Mouse (Mus musculus) hindbrain, embryonic 10.5 days (tissue): ENCODE results near the gene Pmm2. TPM values are rescaled to one million over a fixed set of nuclear protein-coding genes. Genes with fewer than 3 reads are reported as not detected.
A peak's percentile ranks its signal among the peaks of the same experiment; 100 is the strongest.

Source experiments
- DNase-seq: peaks from one replicate; pipeline ENCODE4 v3.0.0-alpha.2; 2017; ENCODE audit warnings: low spot score
- H3K27ac ChIP-seq: fragments of 300-500 bp; sonication (generic); 2 replicates; pipeline ENCODE4 v1.5.1; 2016; ENCODE audit warnings: mild to moderate bottlenecking, moderate library complexity
- H3K27me3 ChIP-seq: fragments of 300-500 bp; sonication (generic); 2 replicates; pipeline ENCODE4 v1.6.1; 2016; ENCODE audit warnings: mild to moderate bottlenecking; ENCODE audit not compliant: poor library complexity, insufficient read depth, severe bottlenecking
- H3K36me3 ChIP-seq: fragments of 300-500 bp; sonication (generic); 2 replicates; pipeline ENCODE4 v1.6.1; 2016; ENCODE audit warnings: mild to moderate bottlenecking, moderate library complexity
- H3K4me1 ChIP-seq: fragments of 300-500 bp; sonication (generic); replicated peaks from 2 replicates; pipeline ENCODE4 v1.6.1; 2016; ENCODE audit warnings: mild to moderate bottlenecking
- H3K4me3 ChIP-seq: fragments of 300-500 bp; sonication (generic); 2 replicates; pipeline ENCODE4 v1.5.1; 2016; ENCODE audit warnings: mild to moderate bottlenecking, moderate library complexity
- H3K9me3 ChIP-seq: fragments of 300-500 bp; sonication (generic); 2 replicates; pipeline ENCODE4 v1.6.1; 2016; ENCODE audit warnings: mild to moderate bottlenecking, moderate library complexity
- WGBS: fragments of 180-500 bp; shearing (Covaris S2); methylation state at CpG from one replicate; pipeline ENCODE4 v1.1.7; 2016; 5-methylcytosine and 5-hydroxymethylcytosine counted together
- polyA plus RNA-seq: library from polyadenylated mRNA; unstranded; fragments of >200 nt; fragmentation: Nextera tagmentation; extraction: Ambion mirVana; gene quantifications from 2 replicates; pipeline ENCODE4 v1.2.1, GENCODE M21; 2016

Gene Pmm2
- polyA plus RNA-seq, 1 experiment from 2014 or later, result 45.3 TPM

DNA sequence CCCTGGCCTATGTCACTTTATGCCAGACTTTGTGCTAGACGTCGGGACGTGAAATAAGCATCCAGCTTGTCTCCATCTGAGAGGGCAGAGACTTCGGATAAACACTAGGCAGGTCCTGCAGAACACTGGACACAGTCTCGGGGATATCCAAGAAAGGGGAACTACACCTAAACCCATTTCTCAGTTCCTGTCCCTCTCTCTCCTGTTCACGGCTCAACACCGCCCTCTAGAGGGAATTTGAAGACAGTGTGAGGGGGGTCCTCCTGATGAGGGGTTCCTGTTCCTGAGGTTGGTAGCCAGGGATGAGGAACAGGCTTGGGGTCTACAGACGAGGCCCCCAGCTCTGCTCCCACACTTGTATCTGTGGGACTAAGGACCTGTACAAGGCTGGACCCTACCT, 36.7 kb downstream of the Pmm2 start:
- peak; percentile 68 for DNase-seq
- WGBS, result 5% methylated on average over 8 of the region's 8 CpGs
- Histone ChIP-seq H3K27ac (no peak overlapping the region), H3K4me3 (no peak overlapping the region), H3K36me3 (0 out of 2 replicates have a peak, but pooled peaks cover 3% of the 10 kb centered on the region), H3K9me3 (no peaks in the 10 kb centered on the region), H3K4me1 (peaks cover 31% of the 10 kb centered on the region), H3K27me3 (peaks cover 17% of the 10 kb centered on the region)

- H3K36me3 ChIP-seq, result 0 out of 2 replicates have a peak, but pooled peaks cover 3% of the 10 kb centered on the region
- H3K27me3 ChIP-seq, result peaks cover 17% of the 10 kb centered on the region
- no peak overlapping the region for H3K4me3 ChIP-seq
- WGBS, result 84% methylated on average over 8 of the region's 8 CpGs
- no peak overlapping the region for H3K27ac ChIP-seq
- H3K9me3 ChIP-seq, result no peaks in the 10 kb centered on the region
- no peak for DNase-seq
- peaks cover 17% of the 10 kb centered on the region for H3K4me1 ChIP-seq
Measured at GRCm38 (mm10) chr16:8675559-8675958, 38.1 kb downstream of the Pmm2 start.

GRCm38 (mm10) chr16:8676228-8676627, 38.8 kb downstream of the Pmm2 start:
- Histone ChIP-seq H3K4me3 (no peak overlapping the region), H3K27me3 (peaks cover 17% of the 10 kb centered on the region), H3K4me1 (peaks cover 11% of the 10 kb centered on the region; the same call in 1 of the 2 replicates), H3K36me3 (0 out of 2 replicates have a peak, but pooled peaks cover 3% of the 10 kb centered on the region), H3K9me3 (no peaks in the 10 kb centered on the region), H3K27ac (no peak overlapping the region)
- WGBS, result 79% methylated on average over 2 of the region's 2 CpGs
- no peak for DNase-seq

DNA sequence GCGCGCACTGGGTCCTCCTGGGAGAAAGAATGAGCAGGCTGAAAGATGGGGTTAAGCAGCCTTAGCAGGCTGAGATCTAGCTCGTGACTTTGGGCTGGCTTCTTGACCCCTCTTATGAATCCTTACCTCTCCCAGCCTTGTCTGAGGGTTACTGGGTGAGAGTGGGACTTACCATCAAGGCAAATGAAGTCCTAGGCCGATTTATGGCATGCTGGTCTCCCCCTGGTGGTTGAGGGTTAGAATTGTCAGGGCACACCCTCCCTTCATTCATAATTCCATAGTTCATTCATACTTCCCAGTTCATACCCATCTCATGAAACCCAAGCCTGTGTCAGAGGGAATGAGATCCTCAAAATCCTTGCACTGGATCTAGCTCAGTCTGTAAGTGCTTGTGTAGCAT, 39.3 kb downstream of the Pmm2 start:
- Histone ChIP-seq H3K4me1 (peaks cover 5% of the 10 kb centered on the region; the same call in 1 of the 2 replicates), H3K27me3 (peaks cover 17% of the 10 kb centered on the region), H3K9me3 (no peaks in the 10 kb centered on the region), H3K4me3 (no peak overlapping the region), H3K27ac (no peak overlapping the region), H3K36me3 (0 out of 2 replicates have a peak, but pooled peaks cover 3% of the 10 kb centered on the region)
- peak; percentile 38 for DNase-seq
- WGBS, result 48% methylated on average over 4 of the region's 4 CpGs

- DNase-seq, result no peak
- Histone ChIP-seq H3K9me3 (no peaks in the 10 kb centered on the region), H3K27me3 (peaks cover 11% of the 10 kb centered on the region), H3K4me1 (no peaks in the 10 kb centered on the region), H3K4me3 (no peak overlapping the region), H3K27ac (no peak overlapping the region), H3K36me3 (0 out of 2 replicates have a peak, but pooled peaks cover 8% of the 10 kb centered on the region)
- WGBS, result 65% methylated on average over 5 of the region's 5 CpGs
Measured at GRCm38 (mm10) chr16:8678035-8678434, 40.6 kb downstream of the Pmm2 start.

DNA sequence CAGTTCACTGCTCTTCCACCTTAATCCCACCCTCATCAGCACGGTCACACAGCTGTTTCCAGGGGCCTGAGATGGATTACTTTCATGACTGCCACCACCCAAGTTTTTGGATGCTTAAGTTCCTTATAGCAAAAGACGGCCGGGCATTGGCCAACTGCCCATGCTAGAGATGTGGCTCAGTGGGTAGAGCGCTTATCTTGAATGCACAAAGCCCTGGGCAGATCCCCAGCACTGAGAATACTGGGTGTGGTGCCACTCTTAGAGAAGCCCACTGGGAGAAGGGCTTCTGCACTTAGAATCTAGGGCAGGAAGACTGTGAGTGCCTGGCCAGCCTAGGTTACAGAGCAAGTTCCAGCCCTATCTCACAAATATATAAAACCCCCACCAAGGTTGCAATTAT, 41.2 kb downstream of the Pmm2 start:
- H3K36me3 ChIP-seq, result peaks cover 15% of the 10 kb centered on the region; the same call in 1 of the 2 replicates
- no peak overlapping the region for H3K4me3 ChIP-seq
- no peak overlapping the region for H3K27ac ChIP-seq
- peaks cover 5% of the 10 kb centered on the region for H3K27me3 ChIP-seq
- no peaks in the 10 kb centered on the region for H3K9me3 ChIP-seq
- DNase-seq, result no peak
- H3K4me1 ChIP-seq, result no peaks in the 10 kb centered on the region
- WGBS, result 86% methylated on average over 4 of the region's 4 CpGs

GRCm38 (mm10) chr16:8679780-8680179, 42.3 kb downstream of the Pmm2 start:
- H3K4me1 ChIP-seq, result no peaks in the 10 kb centered on the region
- H3K36me3 ChIP-seq, result peaks cover 26% of the 10 kb centered on the region; the same call in 1 of the 2 replicates
- DNase-seq, result no peak
- no peak overlapping the region for H3K27ac ChIP-seq
- no peaks in the 10 kb centered on the region for H3K27me3 ChIP-seq
- H3K4me3 ChIP-seq, result no peak overlapping the region
- WGBS, result 82% methylated on average over 3 of the region's 3 CpGs
- no peaks in the 10 kb centered on the region for H3K9me3 ChIP-seq

GRCm38 (mm10) chr16:8680470-8680869, 43.0 kb downstream of the Pmm2 start, which contains the start of gene Gm5767:
Gene Gm5767 (plus strand): TSS chr16:8680770.
- Histone ChIP-seq H3K4me1 (no peaks in the 10 kb centered on the region), H3K9me3 (no peaks in the 10 kb centered on the region), H3K27me3 (no peaks in the 10 kb centered on the region), H3K27ac (no peak within 1 kb of the TSS), H3K4me3 (no peak within 1 kb of the TSS), H3K36me3 (peaks cover 32% of the 10 kb centered on the region; the same call in 1 of the 2 replicates)
- no peak for DNase-seq
- WGBS, result 89% methylated on average over 5 of the region's 5 CpGs

DNA sequence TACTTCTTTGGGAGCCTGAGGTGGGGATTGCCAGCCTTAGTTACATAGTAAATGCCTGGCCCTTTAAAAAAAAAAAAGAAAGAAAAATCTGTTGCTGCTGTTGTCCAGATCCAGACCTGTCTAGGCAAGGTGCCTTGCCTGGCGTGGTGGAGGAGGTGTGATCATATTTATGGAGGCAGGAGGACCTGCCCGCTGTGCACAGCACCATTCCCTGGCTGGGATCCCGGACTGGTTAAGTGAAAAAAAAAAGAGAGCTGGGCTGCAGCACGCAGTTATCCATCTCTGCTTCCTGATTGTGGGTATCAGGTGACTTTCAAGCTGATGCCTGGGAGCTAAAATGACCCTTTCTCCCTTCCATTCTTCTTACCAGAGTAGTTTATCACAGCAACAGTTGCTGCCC, 47.6 kb downstream of the Pmm2 start:
- WGBS, result 89% methylated on average over 4 of the region's 4 CpGs
- no peaks in the 10 kb centered on the region for H3K4me1 ChIP-seq
- no peak overlapping the region for H3K4me3 ChIP-seq
- no peak overlapping the region for H3K27ac ChIP-seq
- no peaks in the 10 kb centered on the region for H3K27me3 ChIP-seq
- H3K36me3 ChIP-seq, result peaks cover 73% of the 10 kb centered on the region
- H3K9me3 ChIP-seq, result no peaks in the 10 kb centered on the region
- no peak for DNase-seq

- H3K4me1 ChIP-seq, result no peaks in the 10 kb centered on the region
- no peaks in the 10 kb centered on the region for H3K9me3 ChIP-seq
- H3K27ac ChIP-seq, result 0 out of 2 replicates have a peak overlapping the region, but pooled peaks have one; percentile 12
- peaks cover 82% of the 10 kb centered on the region for H3K36me3 ChIP-seq
- WGBS, result 67% methylated on average over 7 of the region's 7 CpGs
- DNase-seq, result peak; percentile 69
- H3K4me3 ChIP-seq, result no peak overlapping the region
- no peaks in the 10 kb centered on the region for H3K27me3 ChIP-seq
Measured at GRCm38 (mm10) chr16:8686121-8686870, 48.8 kb downstream of the Pmm2 start.

GRCm38 (mm10) chr16:8686871-8687535, 49.5 kb downstream of the Pmm2 start:
- H3K27me3 ChIP-seq, result no peaks in the 10 kb centered on the region
- no peaks in the 10 kb centered on the region for H3K9me3 ChIP-seq
- H3K36me3 ChIP-seq, result peaks cover 89% of the 10 kb centered on the region
- 82% methylated on average over 11 of the region's 11 CpGs for whole genome bisulfite sequencing
- DNase-seq, result no peak
- H3K27ac ChIP-seq, result 0 out of 2 replicates have a peak overlapping the region, but pooled peaks have one; percentile 12
- H3K4me1 ChIP-seq, result no peaks in the 10 kb centered on the region
- H3K4me3 ChIP-seq, result no peak overlapping the region

GRCm38 (mm10) chr16:8687559-8688112, 50.2 kb downstream of the Pmm2 start:
- Histone ChIP-seq H3K36me3 (peaks cover 92% of the 10 kb centered on the region), H3K4me3 (no peak overlapping the region), H3K9me3 (no peaks in the 10 kb centered on the region), H3K27ac (no peak overlapping the region), H3K4me1 (no peaks in the 10 kb centered on the region), H3K27me3 (no peaks in the 10 kb centered on the region)
- DNase-seq, result no peak
